Mouse (Mus musculus) limb, embryonic 15.5 days (tissue): ENCODE data around the gene Calhm2. TPM values are rescaled to one million over a fixed set of nuclear protein-coding genes. Genes with fewer than 3 reads are reported as not detected.
A peak's percentile ranks its signal among the peaks of the same experiment; 100 is the strongest.
"Not testable (repeated sequence)": the region's sequence is repeated elsewhere in the genome, so short reads cannot be mapped to it uniquely, and the experiment has no call there.

Experiments
- ATAC-seq: fragments of 200-750 bp; cut with Nextera tagmentation; 2 replicates; pipeline ENCODE4 v1.8.0; 2017; ENCODE audit warnings: low read depth, moderate TSS enrichment; ENCODE audit not compliant: insufficient number of reproducible peaks, low FRiP score, low TSS enrichment
- H3K27ac ChIP-seq: fragments of 300-500 bp; sonication (generic); 2 replicates; pipeline ENCODE4 v1.5.1; 2015; ENCODE audit warnings: moderate library complexity, mild to moderate bottlenecking, inconsistent platforms
- H3K27me3 ChIP-seq: fragments of 300-500 bp; sonication (generic); 2 replicates; pipeline ENCODE4 v1.6.1; 2015; ENCODE audit warnings: inconsistent platforms
- H3K36me3 ChIP-seq: fragments of 300-500 bp; sonication (generic); 2 replicates; pipeline ENCODE4 v1.6.1; 2015; ENCODE audit warnings: inconsistent platforms
- H3K4me1 ChIP-seq: fragments of 300-500 bp; sonication (generic); 2 replicates; pipeline ENCODE4 v1.6.1; 2015; ENCODE audit warnings: inconsistent platforms
- H3K4me2 ChIP-seq: fragments of 300-500 bp; sonication (generic); 2 replicates; pipeline ENCODE4 v1.6.1; 2015; ENCODE audit warnings: mild to moderate bottlenecking, inconsistent platforms
- H3K4me3 ChIP-seq: fragments of 300-500 bp; sonication (generic); 2 replicates; pipeline ENCODE4 v1.5.1; 2015; ENCODE audit warnings: mild to moderate bottlenecking, inconsistent platforms
- H3K9ac ChIP-seq: fragments of 300-500 bp; sonication (generic); 2 replicates; pipeline ENCODE4 v1.6.1; 2015; ENCODE audit warnings: inconsistent platforms
- H3K9me3 ChIP-seq: fragments of 300-500 bp; sonication (generic); 2 replicates; pipeline ENCODE4 v1.6.1; 2016; ENCODE audit warnings: inconsistent platforms
- WGBS: fragments of 180-500 bp; shearing (Covaris S2); methylation state at CpG from one replicate; pipeline ENCODE4 v1.1.7; 2015; 5-methylcytosine and 5-hydroxymethylcytosine counted together
- polyA plus RNA-seq: library from polyadenylated mRNA; unstranded; fragments of >200 nt; fragmentation: Nextera tagmentation; extraction: Ambion mirVana; gene quantifications from 2 replicates; pipeline ENCODE4 v1.2.1, GENCODE M21; 2015

The Calhm2 gene
- polyA plus RNA-seq, 1 experiment from 2014 or later, result 13.0 TPM

DNA sequence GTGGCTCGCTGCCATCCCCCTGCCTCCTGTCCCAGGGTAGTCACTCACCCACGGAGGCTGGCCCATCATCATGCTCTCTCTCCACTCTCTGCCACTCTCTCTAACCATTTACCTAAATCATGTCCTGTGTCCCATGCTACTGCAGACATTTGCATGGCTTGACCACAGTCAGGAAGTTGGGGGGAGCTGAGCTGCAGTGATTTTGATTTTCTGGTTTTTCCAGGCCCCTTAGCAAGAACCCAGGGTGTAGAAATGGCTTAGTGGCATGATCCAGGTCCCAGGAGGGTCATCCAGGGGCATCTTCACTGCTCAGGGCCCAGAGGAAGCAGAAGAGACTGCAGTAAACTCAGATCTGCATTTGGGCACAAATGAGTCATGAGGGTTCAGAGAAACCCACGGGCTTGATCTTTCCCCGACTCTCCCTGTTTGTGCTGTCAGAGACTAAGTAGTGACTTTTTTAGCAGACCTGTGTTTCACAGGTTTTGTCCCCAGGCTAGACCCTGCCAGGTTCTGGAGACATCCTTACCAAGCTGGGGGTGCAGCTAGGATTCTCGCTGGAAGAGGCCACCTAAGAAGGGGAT lies 10.3 kb upstream of the Calhm2 start:
- Histone ChIP-seq H3K9me3 (no peaks in the 10 kb centered on the region), H3K36me3 (no peaks in the 10 kb centered on the region), H3K9ac (no peak overlapping the region), H3K27ac (no peak overlapping the region), H3K4me3 (no peak overlapping the region), H3K4me2 (no peak overlapping the region), H3K4me1 (peaks cover 10% of the 10 kb centered on the region; the same call in 1 of the 2 replicates), H3K27me3 (peaks cover 8% of the 10 kb centered on the region; the same call in 1 of the 2 replicates)
- 78% methylated on average over 5 of the region's 5 CpGs for WGBS
- ATAC-seq, result no peak

DNA sequence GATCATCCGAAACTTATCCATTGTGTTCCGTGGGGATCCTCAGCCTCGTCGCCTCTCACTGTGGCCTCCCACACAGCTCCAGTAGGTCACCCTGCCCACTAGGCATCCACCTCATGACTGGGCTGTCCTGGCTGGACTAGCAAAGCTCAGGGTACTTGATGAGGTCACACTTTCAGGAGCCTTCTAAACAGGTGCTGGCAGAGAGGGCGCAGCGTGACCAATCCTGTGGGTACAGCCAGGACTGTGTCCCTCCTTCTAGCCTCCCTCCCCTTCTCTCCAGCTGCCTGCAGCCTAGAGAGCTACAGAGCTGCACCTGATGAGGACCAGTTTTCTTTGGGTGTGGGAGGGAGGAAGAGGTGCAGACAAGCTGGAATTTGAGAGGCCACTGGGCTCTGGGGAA lies 6.1 kb upstream of the Calhm2 start, which contains the start of gene Calhm1:
Calhm1 (minus strand) TSS at position 101 of the 400 bp plus-strand sequence.
- Histone ChIP-seq H3K9me3 (no peaks in the 10 kb centered on the region), H3K27ac (no peak within 1 kb of the TSS), H3K4me2 (no peak within 1 kb of the TSS), H3K4me3 (no peak within 1 kb of the TSS), H3K9ac (no peak within 1 kb of the TSS), H3K27me3 (no peaks in the 10 kb centered on the region), H3K36me3 (no peaks in the 10 kb centered on the region), H3K4me1 (peaks cover 3% of the 10 kb centered on the region; the same call in 1 of the 2 replicates)
- no peak for ATAC-seq
- WGBS, result 92% methylated on average over 6 of the region's 6 CpGs

DNA sequence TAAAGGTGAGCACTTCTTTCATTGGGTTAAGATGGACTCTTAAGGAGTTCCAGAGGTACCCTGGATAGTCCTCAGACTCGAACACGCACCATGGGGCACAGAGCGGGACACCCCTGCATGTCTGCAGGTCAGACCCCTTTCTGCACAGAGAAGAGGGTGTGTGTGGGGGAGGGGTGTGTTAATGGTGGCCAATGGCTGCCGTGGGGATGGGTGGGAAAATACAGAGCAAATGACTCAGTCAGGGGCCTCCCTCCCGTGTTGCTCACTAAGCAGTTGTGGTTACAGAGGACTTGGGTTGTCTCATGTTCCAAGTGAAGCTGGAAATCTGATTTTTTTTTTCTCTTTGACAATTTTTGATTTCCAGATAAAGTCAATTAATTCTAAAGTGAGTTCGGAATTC lies 4.3 kb upstream of the Calhm2 start:
- no peak overlapping the region for H3K4me3 ChIP-seq
- H3K4me1 ChIP-seq, result peaks cover 18% of the 10 kb centered on the region
- no peaks in the 10 kb centered on the region for H3K27me3 ChIP-seq
- ATAC-seq, result no peak
- H3K9me3 ChIP-seq, result no peaks in the 10 kb centered on the region
- no peak overlapping the region for H3K4me2 ChIP-seq
- H3K36me3 ChIP-seq, result no peaks in the 10 kb centered on the region
- 75% methylated on average over 6 of the region's 6 CpGs for WGBS
- H3K27ac ChIP-seq, result no peak overlapping the region
- H3K9ac ChIP-seq, result no peak overlapping the region

DNA sequence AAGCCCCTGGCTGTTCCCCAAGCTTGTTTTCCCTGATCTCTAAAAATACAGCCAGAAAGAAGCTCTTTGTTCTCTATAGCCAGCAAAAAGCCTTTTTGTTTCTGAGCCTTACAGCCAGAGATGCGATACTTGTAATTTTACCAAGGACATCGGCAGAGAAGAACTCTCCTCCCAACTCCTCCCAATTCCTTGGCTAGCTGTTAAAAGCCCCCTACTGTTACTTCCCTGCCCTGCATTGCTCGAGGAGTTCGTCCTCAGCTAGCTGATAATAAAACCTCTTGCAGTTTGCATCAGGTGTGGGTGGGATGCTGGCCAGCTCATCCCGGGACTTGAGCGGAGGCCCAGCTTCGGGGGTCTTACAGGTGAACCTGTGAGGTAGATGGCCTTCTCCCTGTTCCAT lies 1.5 kb upstream of the Calhm2 start:
- not testable (repeated sequence) for H3K4me3 ChIP-seq, H3K4me2 ChIP-seq, H3K27ac ChIP-seq, H3K9ac ChIP-seq, ATAC-seq, H3K27me3 ChIP-seq, H3K9me3 ChIP-seq
- H3K4me1 ChIP-seq, result peaks cover 35% of the 10 kb centered on the region
- WGBS, result 17% methylated on average over 7 of the region's 7 CpGs
- H3K36me3 ChIP-seq, result peaks cover 11% of the 10 kb centered on the region

DNA sequence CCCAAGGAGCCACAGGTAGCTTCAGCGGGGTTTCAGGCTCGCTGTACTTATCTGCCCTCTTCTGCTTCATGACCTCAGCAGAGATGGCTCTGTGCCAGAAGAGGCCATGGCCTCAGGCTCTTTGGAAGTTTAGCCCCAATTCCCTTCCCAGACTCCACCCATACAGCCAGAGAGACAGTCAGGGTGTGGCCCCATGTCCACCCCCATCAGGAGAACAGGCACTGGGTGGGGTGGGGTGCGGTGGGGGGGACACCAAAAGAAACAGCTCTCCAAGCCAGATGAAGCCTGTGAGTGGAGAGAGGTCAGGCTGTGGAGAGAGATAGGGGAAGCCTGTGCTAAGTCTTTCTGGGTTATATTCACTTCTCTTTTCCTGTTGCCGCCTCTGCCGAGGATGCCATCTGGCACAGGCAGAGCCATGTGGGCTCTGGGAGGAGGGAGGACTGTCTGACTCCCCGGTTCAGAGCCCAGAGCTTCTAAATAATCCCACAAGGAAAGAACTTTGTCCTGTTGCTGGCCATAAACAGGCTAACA lies 978 bp downstream of the Calhm2 start:
- H3K4me2 ChIP-seq, result peak overlapping the region; percentile 70
- H3K27me3 ChIP-seq, result no peaks in the 10 kb centered on the region
- no peak; the same call in 1 of the 2 replicates for ATAC-seq
- 13% methylated on average over 6 of the region's 6 CpGs for WGBS
- H3K9me3 ChIP-seq, result no peaks in the 10 kb centered on the region
- peak overlapping the region; percentile 87 for H3K27ac ChIP-seq
- peak overlapping the region; percentile 45 for H3K4me3 ChIP-seq
- H3K9ac ChIP-seq, result peak overlapping the region; percentile 43
- peaks cover 35% of the 10 kb centered on the region for H3K4me1 ChIP-seq
- peaks cover 30% of the 10 kb centered on the region for H3K36me3 ChIP-seq

DNA sequence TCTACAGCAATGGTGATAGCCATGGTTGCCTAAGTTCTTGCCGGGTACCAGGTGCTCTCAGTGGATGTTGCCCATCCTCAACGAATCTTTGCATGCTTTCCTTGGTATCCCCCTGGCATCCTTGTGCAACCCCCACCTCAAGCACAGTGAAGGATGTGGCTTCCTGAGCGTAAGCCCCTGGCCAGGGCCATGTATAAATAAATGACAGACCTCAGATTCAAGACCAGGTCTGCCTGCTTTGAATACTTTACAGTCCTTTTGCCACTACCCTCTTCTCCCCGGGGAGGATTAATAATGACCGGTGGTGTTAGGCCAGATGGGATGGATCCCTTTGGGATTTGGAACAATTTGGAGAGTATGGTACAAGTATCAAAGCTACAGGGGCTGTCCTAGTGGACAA lies 1.9 kb downstream of the Calhm2 start:
- ATAC-seq, result no peak
- H3K27ac ChIP-seq, result no peak overlapping the region
- H3K4me1 ChIP-seq, result peaks cover 35% of the 10 kb centered on the region
- no peaks in the 10 kb centered on the region for H3K9me3 ChIP-seq
- no peak overlapping the region for H3K9ac ChIP-seq
- peak overlapping the region; percentile 70; the same call in 1 of the 2 replicates for H3K4me2 ChIP-seq
- H3K27me3 ChIP-seq, result no peaks in the 10 kb centered on the region
- WGBS, result 84% methylated on average over 5 of the region's 5 CpGs
- H3K4me3 ChIP-seq, result no peak overlapping the region
- H3K36me3 ChIP-seq, result peaks cover 40% of the 10 kb centered on the region

DNA sequence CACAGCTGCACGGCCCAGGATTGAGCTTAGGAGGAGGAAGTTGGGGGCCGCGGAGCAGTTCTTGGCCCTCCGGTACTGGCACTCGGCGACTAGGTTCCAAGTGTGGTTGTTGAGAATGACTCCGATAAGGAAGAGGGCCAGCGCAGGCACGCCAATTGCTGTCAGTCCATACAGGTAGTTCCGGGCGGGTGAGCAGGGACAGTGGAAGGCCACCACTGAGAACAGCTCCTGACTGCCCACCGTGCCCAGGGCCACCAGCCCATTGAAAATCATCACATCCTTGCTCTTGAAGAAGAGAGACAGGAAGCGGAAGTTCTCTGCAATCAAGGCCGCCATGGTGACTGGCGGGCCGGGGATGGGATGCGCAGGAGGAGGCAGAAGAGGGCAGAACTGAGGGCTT lies 2.5 kb downstream of the Calhm2 start:
- Histone ChIP-seq H3K9ac (no peak overlapping the region), H3K27me3 (no peaks in the 10 kb centered on the region), H3K27ac (no peak overlapping the region), H3K9me3 (no peaks in the 10 kb centered on the region), H3K36me3 (peaks cover 46% of the 10 kb centered on the region), H3K4me3 (no peak overlapping the region), H3K4me1 (peaks cover 35% of the 10 kb centered on the region), H3K4me2 (no peak overlapping the region)
- ATAC-seq, result no peak
- 89% methylated on average over 17 of the region's 17 CpGs for WGBS

DNA sequence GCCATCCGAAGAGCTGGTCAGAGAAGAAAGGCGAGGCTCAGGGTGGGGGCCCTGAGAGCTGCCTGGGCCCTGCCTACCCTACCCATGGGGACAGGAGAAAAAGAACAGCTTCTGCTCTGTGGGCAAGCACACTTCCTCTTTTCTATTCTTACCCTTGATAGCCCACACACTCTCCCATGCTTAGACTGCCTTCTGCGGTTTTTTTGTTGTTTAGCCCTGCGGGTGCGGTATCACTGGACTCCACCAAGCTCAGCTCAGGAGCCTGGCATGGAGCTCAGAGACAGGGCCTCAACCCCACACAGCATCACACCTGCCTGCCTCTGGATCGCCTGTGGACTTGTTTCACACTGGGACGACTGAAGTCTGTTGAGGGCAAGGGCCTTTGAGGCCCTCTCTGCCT lies 4.9 kb downstream of the Calhm2 start:
- Histone ChIP-seq H3K4me2 (no peak overlapping the region), H3K36me3 (peaks cover 70% of the 10 kb centered on the region), H3K4me1 (peaks cover 22% of the 10 kb centered on the region), H3K4me3 (no peak overlapping the region), H3K27me3 (no peaks in the 10 kb centered on the region), H3K27ac (no peak overlapping the region), H3K9me3 (no peaks in the 10 kb centered on the region), H3K9ac (no peak overlapping the region)
- no peak for ATAC-seq
- WGBS, result 87% methylated on average over 7 of the region's 7 CpGs

DNA sequence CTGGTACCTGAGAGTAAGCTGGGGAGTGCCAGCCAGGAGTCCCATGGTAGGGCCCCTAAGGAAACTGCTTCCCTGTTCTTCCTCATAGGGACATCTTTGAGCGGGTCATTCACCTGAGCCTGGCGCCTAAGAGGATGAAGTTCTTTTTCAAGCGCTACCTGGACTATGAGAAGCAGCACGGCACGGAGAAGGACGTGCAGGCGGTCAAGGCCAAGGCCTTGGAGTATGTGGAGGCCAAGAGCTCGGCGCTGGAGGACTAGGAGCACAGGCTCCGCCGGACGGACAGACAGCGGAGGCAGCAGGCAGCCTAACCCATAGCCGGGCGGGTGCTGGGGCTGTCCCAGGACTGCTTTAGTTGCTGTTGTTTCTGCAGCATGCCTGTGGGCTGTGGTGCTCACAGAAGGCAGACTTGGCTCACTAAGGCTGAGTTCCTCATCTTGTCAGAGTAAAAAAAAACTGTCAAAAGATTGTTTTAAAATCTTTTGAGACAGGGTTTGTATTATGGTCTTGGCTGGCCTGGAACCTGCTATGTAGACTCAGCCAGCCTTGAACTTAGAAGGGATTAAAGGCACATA lies 7.5 kb downstream of the Calhm2 start:
- Histone ChIP-seq H3K9ac (no peak overlapping the region), H3K4me3 (no peak overlapping the region), H3K27me3 (no peaks in the 10 kb centered on the region), H3K4me1 (peaks cover 1% of the 10 kb centered on the region; the same call in 1 of the 2 replicates), H3K4me2 (no peak overlapping the region), H3K9me3 (no peaks in the 10 kb centered on the region), H3K27ac (no peak overlapping the region), H3K36me3 (peaks cover 92% of the 10 kb centered on the region)
- no peak for ATAC-seq
- 92% methylated on average over 15 of the region's 15 CpGs for WGBS

DNA sequence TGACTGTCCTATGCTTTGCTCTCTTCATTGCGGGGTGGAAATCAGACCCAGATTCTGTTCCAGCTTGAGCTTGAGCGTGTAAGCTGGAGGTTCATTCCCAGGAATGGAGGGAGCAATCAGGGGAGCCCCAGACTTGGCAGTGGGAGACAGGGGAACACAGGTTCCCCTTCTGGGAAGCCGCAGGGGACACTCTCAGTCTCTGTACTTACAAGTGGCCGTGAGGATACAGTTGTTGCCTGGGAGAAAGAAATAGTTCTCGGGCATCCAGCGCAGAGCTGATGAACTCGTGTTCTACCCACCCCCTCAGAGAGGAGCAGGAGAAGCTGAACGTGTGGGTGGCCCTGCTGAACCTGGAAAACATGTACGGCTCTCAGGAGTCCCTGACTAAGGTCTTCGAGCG lies 9.3 kb downstream of the Calhm2 start:
- no peak for ATAC-seq
- Histone ChIP-seq H3K4me1 (no peaks in the 10 kb centered on the region), H3K36me3 (peaks cover 95% of the 10 kb centered on the region), H3K27me3 (no peaks in the 10 kb centered on the region), H3K9ac (no peak overlapping the region), H3K4me2 (no peak overlapping the region), H3K4me3 (no peak overlapping the region), H3K27ac (no peak overlapping the region), H3K9me3 (no peaks in the 10 kb centered on the region)
- 89% methylated on average over 11 of the region's 11 CpGs for WGBS

DNA sequence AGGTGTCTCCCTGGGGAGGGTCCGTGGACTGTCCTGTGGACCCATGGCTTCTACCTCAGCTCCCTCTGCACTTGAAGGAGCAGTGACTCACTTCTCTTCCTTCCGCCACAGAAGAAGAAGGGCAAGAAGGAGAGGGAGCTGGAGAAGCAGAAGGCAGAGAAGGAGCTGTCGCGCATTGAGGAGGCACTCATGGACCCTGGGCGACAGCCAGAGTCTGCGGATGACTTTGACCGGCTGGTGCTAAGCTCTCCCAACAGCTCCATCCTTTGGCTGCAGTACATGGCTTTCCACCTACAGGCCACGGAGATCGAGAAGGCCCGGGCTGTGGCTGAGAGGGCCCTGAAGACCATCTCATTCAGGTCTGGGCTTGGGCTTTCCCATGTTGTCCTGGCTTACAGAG lies 9.9 kb downstream of the Calhm2 start:
- H3K4me3 ChIP-seq, result no peak overlapping the region
- no peak overlapping the region for H3K27ac ChIP-seq
- H3K4me1 ChIP-seq, result no peaks in the 10 kb centered on the region
- WGBS, result 94% methylated on average over 10 of the region's 10 CpGs
- no peak for ATAC-seq
- H3K4me2 ChIP-seq, result no peak overlapping the region
- peaks cover 88% of the 10 kb centered on the region for H3K36me3 ChIP-seq
- no peaks in the 10 kb centered on the region for H3K27me3 ChIP-seq
- H3K9ac ChIP-seq, result no peak overlapping the region
- H3K9me3 ChIP-seq, result no peaks in the 10 kb centered on the region

DNA sequence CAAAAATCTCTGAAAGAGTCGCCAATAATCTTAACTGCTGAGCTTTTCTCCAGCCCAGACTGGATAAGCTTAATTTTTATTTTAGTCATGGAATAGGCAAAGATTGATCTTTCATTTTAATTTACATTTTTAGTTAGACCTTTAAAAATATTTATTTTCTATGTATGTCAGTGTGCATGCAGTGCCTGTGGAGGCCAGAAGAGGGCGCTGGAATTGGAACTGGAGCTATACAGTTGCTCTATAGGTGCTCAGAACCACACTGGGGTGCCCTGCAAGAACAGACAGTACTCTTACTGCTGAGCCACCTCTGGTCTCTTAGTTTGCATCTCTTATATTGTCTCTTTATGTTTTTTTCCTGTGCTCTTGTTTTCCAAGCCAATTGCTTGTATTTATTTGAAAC lies 15.3 kb downstream of the Calhm2 start:
- Histone ChIP-seq H3K4me2 (no peak overlapping the region), H3K36me3 (peaks cover 70% of the 10 kb centered on the region)

More for the DNA sequence above, 15.3 kb downstream of the Calhm2 start:
- Histone ChIP-seq H3K9ac (no peak overlapping the region), H3K9me3 (no peaks in the 10 kb centered on the region), H3K4me3 (no peak overlapping the region), H3K27ac (no peak overlapping the region), H3K4me1 (no peaks in the 10 kb centered on the region), H3K27me3 (no peaks in the 10 kb centered on the region)
- WGBS, result 22% methylated on average over 2 of the region's 2 CpGs
- no peak for ATAC-seq
